Mouse (Mus musculus) adrenal gland, adult 8-10 months (tissue): ENCODE data around the gene Nxpe4. TPM values are rescaled to one million over a fixed set of nuclear protein-coding genes. Genes with fewer than 3 reads are reported as not detected.
"Not testable (repeated sequence)": the region's sequence is repeated elsewhere in the genome, so short reads cannot be mapped to it uniquely, and the experiment has no call there.

Experiments
- DNase-seq: peaks from one replicate; pipeline ENCODE4 v3.0.0; 2022
- total RNA-seq, 4 experiments: library from RNA; stranded (reverse); gene quantifications; 2 replicates each; pipeline ENCODE4 v1.2.4; 2022

Nxpe4 gene
- total RNA-seq, 4 experiments from 2014 or later: 2.1 to 10.4 (median 6.7) TPM

GRCm38 (mm10) chr9:48417366-48417765, 255.5 kb downstream of the Nxpe4 start:
- DNase-seq: not testable (repeated sequence)

DNA sequence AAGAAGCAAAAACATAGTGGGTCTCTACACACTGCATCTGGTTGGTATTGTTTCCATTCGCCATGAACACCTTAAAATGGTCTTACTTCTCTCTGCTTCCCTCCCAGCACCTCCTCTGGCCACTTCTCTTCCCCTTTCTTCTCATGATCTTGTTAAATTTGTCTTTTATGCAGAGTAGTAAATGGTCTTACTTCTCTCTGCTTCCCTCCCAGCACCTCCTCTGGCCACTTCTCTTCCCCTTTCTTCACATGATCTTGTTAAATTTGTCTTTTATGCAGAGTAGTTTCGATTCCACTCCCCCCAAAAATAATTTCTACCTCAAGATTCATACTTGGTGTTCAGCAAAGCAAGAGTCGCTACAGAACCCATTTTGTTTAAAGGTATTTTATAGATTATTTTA, 256.2 kb downstream of the Nxpe4 start:
- DNase-seq: no peak

GRCm38 (mm10) chr9:48418397-48418796, 256.6 kb downstream of the Nxpe4 start:
- DNase-seq: no peak

- DNase-seq: no peak
These were observed 257.0 kb downstream of the Nxpe4 start for GRCm38 (mm10) chr9:48418829-48419228.

DNA sequence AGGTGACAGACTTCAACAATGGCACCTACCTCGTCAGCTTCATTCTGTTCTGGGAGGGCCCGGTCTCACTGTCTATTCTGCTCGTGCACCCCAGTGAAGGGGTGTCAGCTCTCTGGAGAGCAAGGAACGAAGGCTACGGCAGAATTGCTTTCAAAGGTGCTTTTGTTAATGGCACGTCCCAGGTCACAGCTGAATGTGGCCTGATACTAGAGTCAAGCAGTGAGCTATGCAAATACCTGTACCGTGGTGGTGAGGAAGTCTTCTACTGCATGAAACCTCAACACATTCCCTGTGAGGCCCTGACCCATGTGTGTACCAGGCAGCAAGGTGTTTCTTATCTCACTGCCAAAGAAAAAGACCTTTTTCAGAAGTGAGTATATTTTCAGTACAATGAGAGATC, 258.6 kb downstream of the Nxpe4 start:
- no peak for DNase-seq

- no peak for DNase-seq
These were observed 259.2 kb downstream of the Nxpe4 start for GRCm38 (mm10) chr9:48421029-48421428.

GRCm38 (mm10) chr9:48421561-48421960, 259.7 kb downstream of the Nxpe4 start:
- no peak for DNase-seq

DNA sequence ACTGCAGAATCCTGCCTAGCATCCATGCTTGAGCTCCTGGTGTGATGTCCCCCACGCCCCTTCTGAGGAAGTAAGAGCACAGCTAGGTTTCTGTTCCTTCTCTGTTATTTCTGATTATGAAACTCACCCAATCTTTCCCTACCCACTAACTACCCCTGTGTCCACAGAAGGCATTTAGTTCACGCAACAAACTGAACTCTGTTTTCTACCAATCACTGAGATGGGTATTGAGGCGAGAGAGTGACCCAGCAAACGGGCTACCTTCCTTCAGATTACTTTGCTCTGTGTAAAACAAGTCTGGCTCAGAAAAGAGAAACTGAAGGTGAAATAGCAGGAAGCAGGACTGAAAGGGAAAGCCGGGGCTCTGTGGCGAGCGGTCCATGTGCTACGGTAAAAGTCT, 260.6 kb downstream of the Nxpe4 start:
- no peak for DNase-seq

DNA sequence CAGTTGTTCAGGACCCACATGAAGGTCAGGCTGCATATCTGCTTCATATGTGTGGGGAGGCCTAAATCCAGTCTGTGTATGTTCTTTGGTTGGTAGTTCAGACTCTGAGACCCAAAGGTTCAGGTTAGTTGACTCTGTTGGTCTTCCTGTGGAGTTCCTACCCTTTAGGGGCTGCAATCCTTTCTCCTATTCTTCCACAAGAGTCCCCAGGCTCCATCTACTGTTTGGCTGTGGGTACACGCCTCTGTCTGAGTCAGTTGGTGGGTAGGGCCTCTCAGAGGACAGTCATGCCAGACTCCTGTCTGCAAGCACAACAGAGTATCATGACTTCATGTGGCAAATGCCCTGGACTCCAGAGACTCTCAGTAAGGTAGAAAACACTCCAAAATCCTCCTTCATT, 261.4 kb downstream of the Nxpe4 start:
- peak; percentile 6 for DNase-seq

DNA sequence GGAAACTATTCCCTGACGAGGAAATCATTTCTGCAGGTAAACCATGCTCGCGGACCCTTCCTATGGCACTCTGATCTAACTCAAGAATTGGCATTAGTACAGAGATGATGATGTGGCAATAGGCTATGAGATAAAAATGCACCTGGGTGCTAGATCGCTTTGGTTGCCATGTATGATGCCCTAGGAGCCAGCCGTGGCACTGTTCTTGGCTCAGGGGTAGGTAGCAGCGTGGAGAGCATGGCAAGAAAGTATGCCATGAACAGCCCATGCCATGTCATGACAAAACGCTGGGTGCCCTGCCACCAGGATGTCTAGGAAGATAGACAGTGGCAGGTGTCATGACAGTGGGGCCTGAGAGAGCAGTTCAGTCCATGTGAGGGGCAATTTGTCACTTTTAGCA, 265.4 kb downstream of the Nxpe4 start:
- DNase-seq: no peak

DNA sequence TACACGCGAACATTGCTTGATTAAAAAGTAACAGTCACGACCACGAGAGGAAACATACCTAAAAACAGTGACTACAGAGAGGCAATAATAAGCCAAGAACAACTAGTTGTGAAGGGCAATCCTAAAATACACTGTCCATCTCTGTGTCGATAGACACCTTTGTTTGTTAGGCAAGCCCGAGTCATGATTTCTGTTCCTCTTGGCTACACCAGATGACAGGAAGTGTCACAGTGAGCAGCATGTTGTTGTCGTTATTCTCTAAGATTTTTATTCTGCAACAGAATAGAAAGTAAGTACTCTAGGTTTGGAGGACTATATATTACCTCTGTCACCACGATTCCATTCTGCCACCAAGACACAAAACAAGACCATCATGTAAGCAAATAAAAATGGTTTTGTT, 270.6 kb downstream of the Nxpe4 start:
- no peak for DNase-seq

- no peak for DNase-seq
These were observed 282.1 kb downstream of the Nxpe4 start for GRCm38 (mm10) chr9:48443873-48444272.

DNA sequence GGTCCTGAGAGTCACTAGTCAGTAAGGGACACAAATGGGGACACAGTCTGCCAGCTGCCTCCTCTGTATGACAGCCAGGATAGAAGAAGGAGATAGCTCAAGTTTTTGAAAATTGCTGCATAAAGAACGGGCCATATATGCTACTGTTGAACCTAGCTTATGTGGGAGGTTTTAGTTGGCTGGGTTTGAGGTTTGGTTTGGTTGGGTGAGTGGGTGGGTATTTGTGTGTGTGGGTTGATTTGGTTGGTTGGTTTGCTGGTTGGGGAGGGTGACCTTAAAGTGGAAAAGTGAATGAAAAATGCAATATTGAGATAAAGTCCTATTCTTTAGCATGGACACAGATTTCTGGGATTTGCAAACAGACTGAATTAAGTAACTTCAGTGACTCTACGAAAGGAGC, 283.0 kb downstream of the Nxpe4 start:
- no peak for DNase-seq

DNA sequence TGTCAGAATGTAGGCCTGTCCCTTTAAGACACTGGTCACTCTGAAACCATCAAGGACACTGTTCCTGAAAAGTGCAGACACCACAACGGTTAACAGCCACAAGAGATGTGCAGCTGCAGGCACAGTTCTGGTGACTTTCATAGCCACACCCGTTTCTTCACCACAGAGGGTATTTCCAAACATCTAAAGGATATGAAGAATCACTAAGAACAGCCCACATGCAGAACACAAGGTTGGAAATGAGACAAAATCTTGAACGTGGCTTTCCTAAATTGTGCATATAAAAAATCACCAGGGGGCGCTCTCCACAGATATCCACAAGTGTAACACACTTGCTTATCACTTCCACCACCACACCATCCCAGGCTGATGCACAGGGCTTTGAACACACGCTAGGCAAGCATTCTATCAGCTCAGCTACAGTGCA, 286.0 kb downstream of the Nxpe4 start:
- no peak for DNase-seq

Other genes with a start within 250 kb of the Nxpe4 start
- 1 to 10 TPM in 2 of 4 experiments, under 1 TPM in 2; 0.55 to 2.4 (median 1.1) TPM for gene Nxpe2, start 191.4 kb downstream of the Nxpe4 start, total RNA-seq